Mouse (Mus musculus) liver, adult 2 months (tissue): ENCODE results near the gene Mylk4. TPM values are rescaled to one million over a fixed set of nuclear protein-coding genes. Genes with fewer than 3 reads are reported as not detected.

Experiments used
- DNase-seq: peaks from one replicate; pipeline ENCODE4 v3.0.0-alpha.2; 2011; ENCODE audit warnings: low read depth, low spot score; ENCODE audit errors: extremely low read depth
- H3K27ac ChIP-seq: fragments of 200-500 bp; replicated peaks from 2 replicates; pipeline ENCODE4 v1.5.1; 2012; ENCODE audit warnings: low read depth, mild to moderate bottlenecking, control low read depth, inconsistent platforms, low read length; ENCODE audit not compliant: insufficient read depth
- H3K27me3 ChIP-seq: fragments of 200-500 bp; 2 replicates; pipeline ENCODE4 v1.6.1; 2012; ENCODE audit warnings: mild to moderate bottlenecking, moderate library complexity, low read length, inconsistent platforms; ENCODE audit not compliant: control insufficient read depth, insufficient read depth
- H3K36me3 ChIP-seq: fragments of 200-500 bp; 2 replicates; pipeline ENCODE4 v1.6.1; 2012; ENCODE audit warnings: low read length, inconsistent platforms; ENCODE audit not compliant: control insufficient read depth, insufficient read depth
- H3K4me1 ChIP-seq: fragments of 200-500 bp; 2 replicates; pipeline ENCODE4 v1.6.1; 2011; ENCODE audit warnings: low read length; ENCODE audit not compliant: control insufficient read depth, insufficient read depth
- H3K4me3 ChIP-seq: fragments of 200-500 bp; 2 replicates; pipeline ENCODE4 v1.5.1; 2011; ENCODE audit warnings: low read depth, mild to moderate bottlenecking, control low read depth, low read length, moderate library complexity; ENCODE audit not compliant: insufficient read depth
- H3K79me2 ChIP-seq: fragments of 200-500 bp; 2 replicates; pipeline ENCODE4 v1.6.1; 2012; ENCODE audit warnings: inconsistent platforms, mild to moderate bottlenecking, low read length, moderate library complexity; ENCODE audit not compliant: control insufficient read depth, insufficient read depth
- H3K9ac ChIP-seq: fragments of 200-500 bp; 2 replicates; pipeline ENCODE4 v1.6.1; 2012; ENCODE audit warnings: low read depth, mild to moderate bottlenecking, control low read depth, inconsistent platforms, low read length
- CTCF ChIP-seq: fragments of 200-500 bp; IDR thresholded peaks from 2 replicates; pipeline ENCODE4 v1.5.1; 2011; ENCODE audit warnings: low read depth, low read length, control low read depth
- POLR2A ChIP-seq: fragments of 200-500 bp; IDR thresholded peaks from 2 replicates; pipeline ENCODE4 v1.6.1; 2011; ENCODE audit warnings: low read length, control low read depth; ENCODE audit not compliant: insufficient read depth; ENCODE audit errors: extremely low read depth
- WGBS: fragments of 180-500 bp; shearing (Covaris S2); methylation state at CpG from one replicate; pipeline ENCODE4 v1.1.7; 2018; 5-methylcytosine and 5-hydroxymethylcytosine counted together
- polyA plus RNA-seq: library from polyadenylated mRNA; depleted of rRNA; stranded (reverse); fragments of >200 nt; gene quantifications from 2 replicates; pipeline ENCODE4 v1.2.3, GENCODE M21; 2012; rRNA removed
- total RNA-seq: library from RNA; depleted of rRNA; stranded (reverse); fragments of >200 nt; gene quantifications from 2 replicates; pipeline ENCODE4 v1.2.3, GENCODE M21; 2014; rRNA removed

Gene Mylk4
- total RNA-seq (0.37 TPM in 1 of 2 replicates, not detected in the other), polyA plus RNA-seq (not detected in 2 replicates)

DNA sequence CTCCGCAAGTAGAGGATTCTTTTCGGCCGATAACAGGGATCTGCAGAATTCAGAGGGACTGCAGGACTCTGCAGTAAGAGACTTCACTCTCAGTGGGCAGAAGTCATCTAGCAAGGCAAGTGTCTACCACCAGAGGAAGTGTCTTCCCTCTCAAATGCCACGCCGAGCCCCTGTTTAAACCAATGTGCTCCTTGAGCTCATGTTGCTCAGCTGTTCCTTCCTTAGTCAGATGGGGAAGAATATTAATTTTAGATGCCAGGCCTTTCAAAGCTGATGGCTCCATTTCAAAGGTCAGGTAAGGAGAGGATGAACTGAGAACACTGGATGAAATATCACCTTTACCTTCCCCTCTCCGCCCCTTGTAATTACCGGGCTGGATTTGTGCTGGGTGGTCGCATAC lies at the start of gene Mylk4:
Gene Mylk4 (minus strand): TSS at position 139 of the 400 bp plus-strand sequence.
- no peaks in the 10 kb centered on the region for H3K79me2 ChIP-seq
- no peak within 1 kb of the TSS for H3K27ac ChIP-seq
- H3K27me3 ChIP-seq: no peaks in the 10 kb centered on the region
- no peaks in the 10 kb centered on the region for H3K36me3 ChIP-seq
- no peak within 1 kb of the TSS for H3K9ac ChIP-seq
- TF ChIP-seq CTCF: no peak
- TF ChIP-seq POLR2A: no peak
- DNase-seq: no peak
- WGBS: 86% methylated on average over 8 of the region's 8 CpGs
- no peaks in the 10 kb centered on the region for H3K4me1 ChIP-seq
- no peak within 1 kb of the TSS for H3K4me3 ChIP-seq

- no peak for DNase-seq
- Histone ChIP-seq H3K27me3 (no peaks in the 10 kb centered on the region), H3K4me3 (no peak overlapping the region), H3K9ac (no peak overlapping the region), H3K4me1 (peaks cover 1% of the 10 kb centered on the region; the same call in 1 of the 2 replicates), H3K36me3 (no peaks in the 10 kb centered on the region), H3K79me2 (no peaks in the 10 kb centered on the region), H3K27ac (no peak overlapping the region)
- no peak for TF ChIP-seq POLR2A
- TF ChIP-seq CTCF: no peak
- WGBS: 83% methylated on average over 6 of the region's 6 CpGs
Measured at GRCm38 (mm10) chr13:32833237-32833636, 49.5 kb upstream of the Mylk4 start.

DNA sequence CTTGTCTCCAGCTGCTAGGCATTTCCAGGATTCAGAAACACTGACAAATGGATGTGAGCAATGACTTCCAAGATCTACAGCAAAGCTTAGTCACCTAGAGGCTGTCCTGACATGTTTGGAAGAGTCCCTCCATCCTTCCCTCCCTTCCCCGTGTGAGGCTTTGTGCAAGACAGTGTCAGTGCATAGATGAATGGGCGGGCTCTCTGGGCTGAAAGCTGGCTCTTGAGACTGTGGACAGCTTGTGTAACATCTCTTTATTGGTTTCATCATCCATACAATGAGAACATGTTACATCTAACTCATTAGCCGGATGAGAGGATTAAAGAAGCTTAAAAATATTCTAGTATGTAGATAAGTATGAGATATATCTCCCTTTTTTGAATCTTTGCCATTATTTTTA lies 49.0 kb upstream of the Mylk4 start:
- no peak overlapping the region for H3K9ac ChIP-seq
- H3K4me3 ChIP-seq: no peak overlapping the region
- peaks cover 4% of the 10 kb centered on the region for H3K4me1 ChIP-seq
- no peaks in the 10 kb centered on the region for H3K27me3 ChIP-seq
- TF ChIP-seq CTCF (no peak), POLR2A (no peak)
- DNase-seq: no peak
- no peaks in the 10 kb centered on the region for H3K79me2 ChIP-seq
- WGBS: 81% methylated on average over 3 of the region's 3 CpGs
- no peaks in the 10 kb centered on the region for H3K36me3 ChIP-seq
- no peak overlapping the region for H3K27ac ChIP-seq

DNA sequence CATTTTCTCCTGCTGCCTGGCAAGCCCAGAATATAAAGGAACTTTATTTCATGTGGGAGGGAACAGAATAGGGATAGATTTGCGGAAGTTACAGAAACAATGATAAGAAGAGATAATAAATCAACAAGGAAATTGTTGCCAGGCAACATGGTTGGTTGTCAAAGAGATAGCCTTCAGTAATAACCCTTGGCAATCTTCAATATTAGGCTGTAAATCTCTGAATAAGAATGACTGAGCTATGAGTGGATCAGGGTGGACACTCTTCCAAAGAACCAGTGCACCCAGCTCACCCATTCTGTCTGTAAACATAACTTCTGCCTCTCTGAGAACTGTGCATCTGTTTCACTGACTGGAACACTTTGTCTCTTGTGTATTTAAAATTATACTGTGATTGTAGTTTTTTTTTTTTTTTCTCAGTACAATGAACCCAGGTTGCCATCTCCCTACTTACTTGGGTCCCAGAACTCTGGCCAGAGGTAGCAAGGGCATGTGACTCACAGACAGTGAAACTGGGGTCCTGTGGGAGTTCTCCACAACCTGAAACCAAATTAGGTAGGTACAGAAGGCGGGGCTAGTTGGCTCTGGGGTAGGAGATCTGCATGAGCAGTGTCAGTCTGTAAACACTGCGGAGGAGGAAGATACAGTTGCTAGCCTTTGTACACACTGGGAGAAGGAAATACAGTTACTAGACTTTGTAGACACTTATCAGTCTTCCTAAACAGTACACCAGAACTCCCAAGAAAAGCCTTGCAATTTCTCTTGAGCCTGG lies 47.9 kb upstream of the Mylk4 start:
- TF ChIP-seq POLR2A (no peak), CTCF (no peak)
- WGBS: 84% methylated on average over 3 of the region's 3 CpGs
- Histone ChIP-seq H3K79me2 (no peaks in the 10 kb centered on the region), H3K27me3 (no peaks in the 10 kb centered on the region), H3K27ac (no peak overlapping the region), H3K4me3 (no peak overlapping the region), H3K36me3 (no peaks in the 10 kb centered on the region), H3K4me1 (peaks cover 9% of the 10 kb centered on the region), H3K9ac (no peak overlapping the region)
- DNase-seq: no peak

- no peaks in the 10 kb centered on the region for H3K36me3 ChIP-seq
- no peaks in the 10 kb centered on the region for H3K27me3 ChIP-seq
- peaks cover 19% of the 10 kb centered on the region for H3K4me1 ChIP-seq
- 85% methylated on average over 4 of the region's 4 CpGs for WGBS
- H3K27ac ChIP-seq: no peak overlapping the region
- no peak overlapping the region for H3K4me3 ChIP-seq
- no peak for DNase-seq
- no peaks in the 10 kb centered on the region for H3K79me2 ChIP-seq
- no peak for TF ChIP-seq POLR2A
- H3K9ac ChIP-seq: no peak overlapping the region
Measured at GRCm38 (mm10) chr13:32828886-32829285, 45.1 kb upstream of the Mylk4 start.

- peak; percentile 76 for DNase-seq
- no peak for TF ChIP-seq POLR2A
- TF ChIP-seq CTCF: peak; percentile 74
Measured at GRCm38 (mm10) chr13:32827951-32828350, 44.2 kb upstream of the Mylk4 start.

More at GRCm38 (mm10) chr13:32827951-32828350, 44.2 kb upstream of the Mylk4 start:
- no peak overlapping the region for H3K9ac ChIP-seq
- H3K4me1 ChIP-seq: peaks cover 26% of the 10 kb centered on the region
- no peaks in the 10 kb centered on the region for H3K36me3 ChIP-seq
- H3K27me3 ChIP-seq: no peaks in the 10 kb centered on the region
- H3K4me3 ChIP-seq: no peak overlapping the region
- 13% methylated on average over 4 of the region's 4 CpGs for WGBS
- peak overlapping the region; percentile 95 for H3K27ac ChIP-seq
- H3K79me2 ChIP-seq: no peaks in the 10 kb centered on the region
